Mouse (Mus musculus) gastrocnemius, postnatal 25 days (tissue): Measurements from ENCODE around the gene Lbx2. TPM values are rescaled to one million over a fixed set of nuclear protein-coding genes. Genes with fewer than 3 reads are reported as not detected.

ENCODE experiments used
- DNase-seq: peaks from one replicate; pipeline ENCODE4 v3.0.0; 2022
- microRNA-seq, 2 experiments: library from miRNA; unstranded; fragments of <30 nt; microRNA quantifications; one replicate each; pipeline ENCODE4 v1.2.0; 2021; ENCODE audit warnings: borderline replicate concordance in 2 of 2
- total RNA-seq, 2 experiments: library from RNA; stranded (reverse); gene quantifications; 1 replicate in 1 of 2; 2 replicates in 1 of 2; pipeline ENCODE4 v1.2.3; 2021

The Lbx2 gene
- total RNA-seq, 2 experiments from 2014 or later = not detected

GRCm38 (mm10) chr6:83134951-83135513 is 48.9 kb downstream of the Lbx2 start, which contains the start of gene Rtkn:
Gene Rtkn (plus strand): TSS chr6:83135463.
- DNase-seq = no peak

- peak; percentile 65 for DNase-seq
Measured at GRCm38 (mm10) chr6:83135571-83136161, 49.5 kb downstream of the Lbx2 start.

GRCm38 (mm10) chr6:83136291-83136880 is 50.2 kb downstream of the Lbx2 start:
- DNase-seq = no peak

- peak; percentile 87 for DNase-seq
Measured at GRCm38 (mm10) chr6:83136881-83137575, 50.9 kb downstream of the Lbx2 start.

GRCm38 (mm10) chr6:83137576-83137950 is 51.4 kb downstream of the Lbx2 start:
- peak; percentile 93 for DNase-seq

Small RNAs within 50 kb of the gene (microRNA-seq; reads per million reads assigned to microRNA genes)
- gene Mir3470a = 0 reads per million in 2 experiments
- 0.74 to 0.79 reads per million in 2 experiments for gene Mir7040

Other genes with a start within 250 kb of the Lbx2 start
- gene Sema4f, start 146.6 kb upstream of the Lbx2 start, total RNA-seq = under 1 TPM; 0.13 to 0.51 TPM
- not detected for gene M1ap, start 139.5 kb upstream of the Lbx2 start, total RNA-seq
- 1 to 10 TPM; 1.9 to 2.6 TPM for gene Dok1, start 52.9 kb upstream of the Lbx2 start, total RNA-seq
- 1 to 10 TPM; 4.2 to 5.3 TPM for gene Loxl3, start 52.2 kb upstream of the Lbx2 start, total RNA-seq
- gene Aup1, start 31.8 kb upstream of the Lbx2 start, total RNA-seq = 10 to 100 TPM; 71.8 to 82.5 TPM
- gene Htra2, start 31.1 kb upstream of the Lbx2 start, total RNA-seq = 10 to 100 TPM; 16.5 to 18.4 TPM
- under 1 TPM; 0.26 to 0.51 TPM for gene Dqx1, start 28.5 kb upstream of the Lbx2 start, total RNA-seq
- not detected for gene Tlx2, start 16.1 kb upstream of the Lbx2 start, total RNA-seq
- 1 to 10 TPM; 6.7 to 7.1 TPM for gene Pcgf1, start 8.5 kb upstream of the Lbx2 start, total RNA-seq
- 1 to 10 TPM in 1 of 2 experiments, under 1 TPM in 1; 0.54 to 1.7 TPM for gene Ccdc142, start 15.2 kb downstream of the Lbx2 start, total RNA-seq
- gene Gm42688, start 15.2 kb downstream of the Lbx2 start, total RNA-seq = 1 to 10 TPM; 1.0 TPM
- 100 to 1,000 TPM; 109 to 113 TPM for gene Mrpl53, start 22.7 kb downstream of the Lbx2 start, total RNA-seq
- 1 to 10 TPM; 6.5 to 8.1 TPM for gene Mogs, start 29.1 kb downstream of the Lbx2 start, total RNA-seq
- 10 to 100 TPM; 37.8 to 38.2 TPM for gene Wbp1, start 35.2 kb downstream of the Lbx2 start, total RNA-seq
- gene Ino80b, start 39.1 kb downstream of the Lbx2 start, total RNA-seq = 10 to 100 TPM in 1 of 2 experiments, 1 to 10 TPM in 1; 4.8 to 14.0 TPM
- 10 to 100 TPM in 1 of 2 experiments, 1 to 10 TPM in 1; 7.9 to 14.4 TPM for gene Rtkn, start 49.1 kb downstream of the Lbx2 start, total RNA-seq
- gene Wdr54, start 70.0 kb downstream of the Lbx2 start, total RNA-seq = 1 to 10 TPM; 1.2 to 1.4 TPM
- gene 1700003E16Rik, start 70.0 kb downstream of the Lbx2 start, total RNA-seq = not detected
- 100 to 1,000 TPM; 118 to 126 TPM for gene Dctn1, start 79.6 kb downstream of the Lbx2 start, total RNA-seq
- gene Slc4a5, start 133.5 kb downstream of the Lbx2 start, total RNA-seq = not detected
- gene Mthfd2, start 239.5 kb downstream of the Lbx2 start, total RNA-seq = 1 to 10 TPM; 4.4 to 4.8 TPM
- 10 to 100 TPM; 11.3 to 11.5 TPM for gene Mob1a, start 239.6 kb downstream of the Lbx2 start, total RNA-seq